26 mouse cellular contexts compared by ENCODE assay signal in the genomic region with DNA sequence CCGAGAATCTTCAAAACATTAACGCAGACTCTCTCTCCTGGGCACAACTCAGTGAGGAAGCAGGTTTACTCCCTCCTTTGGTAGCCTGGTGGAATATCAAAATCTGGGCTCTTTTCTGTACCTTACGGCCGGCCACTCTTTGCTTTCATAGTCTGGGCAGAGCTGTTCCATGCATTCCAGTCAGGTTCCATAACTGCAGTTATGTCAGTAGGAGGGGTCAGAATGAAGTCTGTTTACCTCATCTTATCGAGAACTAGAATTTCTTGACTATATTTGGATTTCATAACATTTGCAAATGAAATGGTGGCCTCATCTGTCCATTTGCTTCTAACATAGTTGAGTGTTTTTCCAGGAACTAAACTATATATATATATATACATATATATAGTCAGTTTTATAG. TPM values are rescaled to one million over a fixed set of nuclear protein-coding genes. Genes with fewer than 3 reads are reported as not detected.
"Had no signal": no experiment of that assay in that cellular context is flagged by ENCODE, and none has a peak within 500 bp of the region (broad histone marks: within the 10 kb centered on the region; RNA-seq: fewer than 3 reads in every experiment).

No protein-coding gene starts in this region.

- H3K27ac ChIP-seq: gastrocnemius, adult 2 months; heart, embryonic 10.5 days; hindbrain, embryonic 10.5 days; hindbrain, embryonic 12.5 days; hindbrain, embryonic 14.5 days; hindbrain, postnatal 0 days; kidney, embryonic 15.5 days; kidney, postnatal 0 days; limb, embryonic 12.5 days; limb, embryonic 15.5 days; liver, embryonic 12.5 days had no signal

- H3K4me2 ChIP-seq: heart, embryonic 12.5 days; hindbrain, embryonic 12.5 days; hindbrain, embryonic 14.5 days; kidney, embryonic 15.5 days; limb, embryonic 12.5 days; limb, embryonic 15.5 days; liver, embryonic 12.5 days had no signal

- H3K9ac ChIP-seq: heart, embryonic 12.5 days; hindbrain, embryonic 12.5 days; hindbrain, embryonic 14.5 days; kidney, embryonic 15.5 days; limb, embryonic 12.5 days; limb, embryonic 15.5 days; liver, embryonic 12.5 days had no signal

- H3K9me3 ChIP-seq: heart, embryonic 10.5 days; heart, embryonic 12.5 days; hindbrain, embryonic 10.5 days; hindbrain, embryonic 12.5 days; kidney, embryonic 15.5 days; limb, embryonic 12.5 days; limb, embryonic 15.5 days; liver, embryonic 12.5 days had no signal

- H3K4me1 ChIP-seq: hindbrain, embryonic 12.5 days; kidney, embryonic 15.5 days; limb, embryonic 12.5 days; limb, embryonic 15.5 days had no signal

- H3K36me3 ChIP-seq: heart, embryonic 10.5 days; heart, embryonic 12.5 days; hindbrain, embryonic 10.5 days; hindbrain, embryonic 12.5 days; kidney, embryonic 15.5 days; limb, embryonic 12.5 days; limb, embryonic 15.5 days; liver, embryonic 12.5 days had no signal

- H3K27me3 ChIP-seq: heart, embryonic 12.5 days; hindbrain, embryonic 12.5 days; kidney, embryonic 15.5 days; limb, embryonic 12.5 days; limb, embryonic 15.5 days; liver, embryonic 12.5 days had no signal

- ATAC-seq: forebrain, embryonic 16.5 days; hindbrain, postnatal 0 days; liver, embryonic 12.5 days had no signal

- H3K4me3 ChIP-seq: gastrocnemius, adult 2 months; heart, embryonic 10.5 days; heart, embryonic 12.5 days; hindbrain, embryonic 10.5 days; hindbrain, embryonic 12.5 days; kidney, embryonic 15.5 days; limb, embryonic 12.5 days; limb, embryonic 15.5 days; liver, embryonic 12.5 days had no signal

- DNase-seq: gastrocnemius, adult 2 months; gastrocnemius, postnatal 10 days; gastrocnemius, postnatal 25 days; heart, postnatal 14 days; heart, postnatal 36 days; kidney, adult 11 months; kidney, adult 2 months; kidney, adult 9 months; kidney, postnatal 14 days; kidney, postnatal 36 days; layer of hippocampus, adult 9-11 months; layer of hippocampus, postnatal 36 days; left cerebral cortex, postnatal 4 days had no signal

RNA-seq across cellular contexts. Expression of gene Pip5k1b, which starts 55.2 kb away (rescaled TPM):
- polyA plus RNA-seq: liver, adult 2 months had no signal
